ENCODE assay signal across 24 mouse cellular contexts in the genomic region with DNA sequence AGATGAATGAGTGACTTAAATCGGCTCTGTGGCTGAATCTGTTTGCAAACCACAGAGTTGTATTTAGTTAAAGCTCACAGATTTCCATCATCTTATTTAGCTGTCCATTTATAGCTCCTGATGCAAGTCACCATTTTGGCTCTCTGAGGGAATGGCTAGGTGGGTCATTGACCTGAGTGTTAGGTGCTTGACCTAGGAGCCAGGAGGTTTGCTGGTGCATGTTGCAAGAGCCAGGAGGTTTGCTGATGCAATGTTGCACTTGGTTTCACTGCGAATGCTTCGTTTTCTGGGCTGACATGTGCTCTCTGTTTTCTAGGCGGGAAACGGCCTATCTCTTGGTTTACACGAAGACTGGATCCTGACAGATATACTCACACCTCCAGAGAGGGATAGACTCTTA. TPM values are rescaled to one million over a fixed set of nuclear protein-coding genes. Genes with fewer than 3 reads are reported as not detected.
A peak's percentile ranks its signal among the peaks of the same experiment; 100 is the strongest.
DNase-seq lines count a peak whose midpoint lies in the region; ATAC-seq and TF ChIP-seq lines count a peak whose summit lies in the region.
"Had no signal": no experiment of that assay in that cellular context is flagged by ENCODE, and none has a peak within 500 bp of the region (broad histone marks: within the 10 kb centered on the region; RNA-seq: fewer than 3 reads in every experiment).

No protein-coding gene starts in this region.

- TF ChIP-seq POLR2A in CH12.LX (IDR thresholded peaks at IDR 0.05; ENCODE audit: low read depth, low read length) (no peak), myocyte (IDR thresholded peaks at IDR 0.05; ENCODE audit: insufficient read length, low read depth) (no peak)

- DNase-seq in liver = no peak
- DNase-seq in midbrain, embryonic 11.5 days (ENCODE audit: low spot score, missing footprints) = peak; percentile 81
- DNase-seq in midbrain, embryonic 10.5 days (ENCODE audit: low spot score) = no peak
- DNase-seq in CH12.LX (ENCODE audit: extremely low read depth) = no peak
- no peak for DNase-seq in frontal cortex, postnatal 25 days (ENCODE audit: low spot score in 2 of 2)
- DNase-seq in spleen, adult 12 weeks (ENCODE audit: low spot score) = no peak
- DNase-seq: adrenal gland, adult 8-10 months; adrenal gland, postnatal 14 days; adrenal gland, postnatal 36 days; cerebellum, adult 11-12 months; cerebellum, adult 2 months; cerebellum, adult 9-10 months; cerebellum, postnatal 10 days; cerebellum, postnatal 25 days had no signal

- no peak overlapping the region for H3K4me2 ChIP-seq in liver, embryonic 16.5 days (ENCODE audit: low read depth, low read length)
- H3K4me2 ChIP-seq in midbrain, embryonic 11.5 days = no peak overlapping the region
- no peak overlapping the region for H3K4me2 ChIP-seq in CH12.LX (ENCODE audit: insufficient read depth, low read depth, poor library complexity, severe bottlenecking)
- no peak overlapping the region for H3K4me2 ChIP-seq in myocyte (ENCODE audit: low read depth)
- H3K4me2 ChIP-seq: embryonic facial prominence, embryonic 12.5 days; forebrain, embryonic 13.5 days; forebrain, embryonic 15.5 days had no signal

- H3K9ac ChIP-seq in liver, embryonic 16.5 days (ENCODE audit: low read depth, low read length) = no peak overlapping the region
- no peak overlapping the region for H3K9ac ChIP-seq in midbrain, embryonic 11.5 days (ENCODE audit: low read length)
- no peak overlapping the region for H3K9ac ChIP-seq in CH12.LX (ENCODE audit: insufficient read depth, low read depth)
- H3K9ac ChIP-seq: embryonic facial prominence, embryonic 12.5 days; forebrain, embryonic 13.5 days; forebrain, embryonic 15.5 days had no signal

- no peak overlapping the region for H3ac ChIP-seq in myocyte (ENCODE audit: control insufficient read depth, insufficient read length)

- H3K4me1 ChIP-seq in liver, embryonic 16.5 days (ENCODE audit: control insufficient read depth, low read depth, low read length) = no peaks in the 10 kb centered on the region; the same call in none of the 2 replicates
- no peaks in the 10 kb centered on the region for H3K4me1 ChIP-seq in midbrain, embryonic 11.5 days (ENCODE audit: control insufficient read depth, insufficient read depth, low read length)
- H3K4me1 ChIP-seq in midbrain, embryonic 10.5 days = peaks cover 10% of the 10 kb centered on the region; the same call in 1 of the 2 replicates
- peaks cover 3 to 19% of the 10 kb centered on the region in 2 experiments; a peak in 1 of 4 replicates for H3K4me1 ChIP-seq in CH12.LX (ENCODE audit: control insufficient read depth in 1 of 2, insufficient read depth in 2 of 2)
- H3K4me1 ChIP-seq: embryonic facial prominence, embryonic 12.5 days; forebrain, embryonic 13.5 days had no signal

- no peaks in the 10 kb centered on the region for H3K36me3 ChIP-seq in liver, embryonic 16.5 days (ENCODE audit: control insufficient read depth, insufficient read depth)
- H3K36me3 ChIP-seq in midbrain, embryonic 11.5 days (ENCODE audit: control insufficient read depth, insufficient read depth, low read length) = no peaks in the 10 kb centered on the region
- H3K36me3 ChIP-seq in midbrain, embryonic 10.5 days = no peaks in the 10 kb centered on the region
- H3K36me3 ChIP-seq in CH12.LX (replicated peaks in 1 of 2; ENCODE audit: control insufficient read depth in 1 of 2, insufficient read depth in 1 of 2, low read length in 1 of 2) (peaks cover 0 to 30% of the 10 kb centered on the region in 2 experiments), myocyte (ENCODE audit: control insufficient read depth, insufficient read depth) (no peaks in the 10 kb centered on the region)
- H3K36me3 ChIP-seq: embryonic facial prominence, embryonic 10.5 days; embryonic facial prominence, embryonic 12.5 days; forebrain, embryonic 15.5 days had no signal

- H3K4me3 ChIP-seq in liver, embryonic 16.5 days (ENCODE audit: low read depth, low read length) = no peak overlapping the region
- no peak overlapping the region for H3K4me3 ChIP-seq in midbrain, embryonic 11.5 days (ENCODE audit: low read depth, low read length)
- H3K4me3 ChIP-seq in midbrain, embryonic 10.5 days = no peak overlapping the region
- no peak overlapping the region for H3K4me3 ChIP-seq in CH12.LX (replicated peaks in 1 of 3; ENCODE audit: low read depth in 2 of 3, low read length in 2 of 3, poor library complexity in 1 of 3)
- H3K4me3 ChIP-seq in myocyte = no peak overlapping the region
- H3K4me3 ChIP-seq: embryonic facial prominence, embryonic 10.5 days; embryonic facial prominence, embryonic 12.5 days; forebrain, embryonic 13.5 days; forebrain, embryonic 15.5 days had no signal

- H3K79me2 ChIP-seq in CH12.LX (replicated peaks; ENCODE audit: control insufficient read depth, extremely low read depth, insufficient read depth, poor library complexity, severe bottlenecking) (no peaks in the 10 kb centered on the region), myocyte (ENCODE audit: control insufficient read depth, insufficient read depth) (no peaks in the 10 kb centered on the region)

- no peak overlapping the region for H3K27ac ChIP-seq in liver, embryonic 16.5 days (ENCODE audit: low read length)
- no peak overlapping the region for H3K27ac ChIP-seq in midbrain, embryonic 11.5 days (ENCODE audit: low read depth, low read length)
- H3K27ac ChIP-seq in midbrain, embryonic 10.5 days (replicated peaks) = no peak overlapping the region
- H3K27ac ChIP-seq in CH12.LX (ENCODE audit: insufficient read depth, low read depth) = no peak overlapping the region
- H3K27ac ChIP-seq: embryonic facial prominence, embryonic 10.5 days; embryonic facial prominence, embryonic 12.5 days; forebrain, embryonic 13.5 days; forebrain, embryonic 15.5 days had no signal

- H3K9me3 ChIP-seq in liver, embryonic 16.5 days (replicated peaks; ENCODE audit: control insufficient read depth, low read length) = no peaks in the 10 kb centered on the region
- H3K9me3 ChIP-seq in midbrain, embryonic 11.5 days (ENCODE audit: control insufficient read depth, low read length) = no peaks in the 10 kb centered on the region
- H3K9me3 ChIP-seq in midbrain, embryonic 10.5 days (replicated peaks) = no peaks in the 10 kb centered on the region
- H3K9me3 ChIP-seq in CH12.LX (replicated peaks; ENCODE audit: low read length) = peaks cover 2% of the 10 kb centered on the region
- H3K9me3 ChIP-seq: embryonic facial prominence, embryonic 10.5 days; embryonic facial prominence, embryonic 12.5 days; forebrain, embryonic 13.5 days; forebrain, embryonic 15.5 days; G1E had no signal

- in situ Hi-C loops in CH12.LX (cut with MboI; ENCODE audit: low pct_ligation_motif_present, low pct_unique_long_range_greater_than_20kb, low sequenced_read_pairs) = no loop called here

- ATAC-seq in liver, embryonic 16.5 days (ENCODE audit: low read depth) = peak; percentile 49; the same call in 1 of the 2 replicates
- no peak for ATAC-seq in midbrain, embryonic 11.5 days (ENCODE audit: low FRiP score)
- ATAC-seq: activated CD4-positive, CD25-positive, alpha-beta regulatory T cell, adult 4 months; forebrain, embryonic 13.5 days; forebrain, embryonic 15.5 days; Patski had no signal

- no peaks in the 10 kb centered on the region for H3K27me3 ChIP-seq in liver, embryonic 16.5 days (ENCODE audit: control insufficient read depth, insufficient read depth, low read depth, low read length)
- no peaks in the 10 kb centered on the region for H3K27me3 ChIP-seq in midbrain, embryonic 11.5 days (ENCODE audit: control insufficient read depth, insufficient read depth, low read length)
- no peaks in the 10 kb centered on the region for H3K27me3 ChIP-seq in midbrain, embryonic 10.5 days (ENCODE audit: low read depth, poor library complexity, severe bottlenecking)
- H3K27me3 ChIP-seq in CH12.LX (replicated peaks) (peaks cover 2% of the 10 kb centered on the region), myocyte (ENCODE audit: control insufficient read depth, insufficient read depth, insufficient read length) (no peaks in the 10 kb centered on the region)
- H3K27me3 ChIP-seq: embryonic facial prominence, embryonic 12.5 days; forebrain, embryonic 13.5 days; forebrain, embryonic 15.5 days; Patski had no signal

- WGBS in liver, embryonic 16.5 days (ENCODE audit: insufficient replicate concordance) = 56% methylated on average over 6 of the region's 6 CpGs
- 85% methylated on average over 6 of the region's 6 CpGs for WGBS in midbrain, embryonic 11.5 days
- 83% methylated on average over 6 of the region's 6 CpGs for WGBS in midbrain, embryonic 10.5 days

- TF ChIP-seq EP300 in CH12.LX (IDR thresholded peaks at IDR 0.05; ENCODE audit: low read length) = no peak

- TF ChIP-seq CTCF in CH12.LX (conservative IDR thresholded peaks at IDR 0.05 in 1 of 2, IDR thresholded peaks at IDR 0.05 in 1 of 2; ENCODE audit: low read depth in 2 of 2, low read length in 2 of 2) = no peak

- TF ChIP-seq RAD21 in CH12.LX (IDR thresholded peaks at IDR 0.05; ENCODE audit: low read depth, low read length) = no peak

- dilution Hi-C loops in CH12.LX (cut with MboI; ENCODE audit: extremely low pct_ligation_motif_present, extremely low pct_unique_long_range_greater_than_20kb, low sequenced_read_pairs) = no loop called here

RNA-seq across cellular contexts. Expression of gene Usp18, which starts 24.4 kb away (rescaled TPM):
- 7.8 and 8.8 TPM in 2 replicates for polyA plus RNA-seq in liver, embryonic 16.5 days (2015; fragmentation: Nextera tagmentation; extraction: Ambion mirVana)
- 0.77 and 1.0 TPM in 2 replicates for polyA plus RNA-seq in midbrain, embryonic 11.5 days (2014; fragmentation: Nextera tagmentation; extraction: Ambion mirVana)
- polyA plus RNA-seq in midbrain, embryonic 10.5 days (2016; fragmentation: Nextera tagmentation; extraction: Ambion mirVana) = 0.38 and 0.94 TPM in 2 replicates
- total RNA-seq in CH12.LX (2012; rRNA removed) (1.3 TPM in 2 replicates), CH12.LX (2014; rRNA removed) (0.36 and 0.63 TPM in 2 replicates)
- polyA plus RNA-seq in CH12.LX (2012; ENCODE audit: insufficient read length, low read depth) (1.3 and 1.5 TPM in 2 replicates), myocyte (2012; fragmentation: generic; extraction: Trizol) (0.07 TPM)

RNA-seq across cellular contexts. Expression of gene Slc6a13, which starts 29.9 kb away (rescaled TPM):
- 40.1 and 43.3 TPM in 2 replicates for polyA plus RNA-seq in liver, embryonic 16.5 days (2015; fragmentation: Nextera tagmentation; extraction: Ambion mirVana)
- 3.2 and 3.4 TPM in 2 replicates for polyA plus RNA-seq in midbrain, embryonic 11.5 days (2014; fragmentation: Nextera tagmentation; extraction: Ambion mirVana)
- 1.4 and 2.4 TPM in 2 replicates for polyA plus RNA-seq in midbrain, embryonic 10.5 days (2016; fragmentation: Nextera tagmentation; extraction: Ambion mirVana)
- total RNA-seq in CH12.LX (2012; rRNA removed) (9.6 and 12.3 TPM in 2 replicates), CH12.LX (2014; rRNA removed) (12.7 and 15.4 TPM in 2 replicates)
- polyA plus RNA-seq in CH12.LX (2012; ENCODE audit: insufficient read length, low read depth) (17.4 and 21.5 TPM in 2 replicates), myocyte (2012; fragmentation: generic; extraction: Trizol) (0.01 TPM)
- polyA plus RNA-seq: C2C12, Patski had no signal

RNA-seq across cellular contexts. Expression of gene Tuba8, which starts 59.7 kb away (rescaled TPM):
- 5.3 and 6.2 TPM in 2 replicates for polyA plus RNA-seq in liver, embryonic 16.5 days (2015; fragmentation: Nextera tagmentation; extraction: Ambion mirVana)
- 0.25 and 0.51 TPM in 2 replicates for polyA plus RNA-seq in midbrain, embryonic 11.5 days (2014; fragmentation: Nextera tagmentation; extraction: Ambion mirVana)
- 0.22 and 0.36 TPM in 2 replicates for polyA plus RNA-seq in midbrain, embryonic 10.5 days (2016; fragmentation: Nextera tagmentation; extraction: Ambion mirVana)
- total RNA-seq in CH12.LX (2012; rRNA removed) (not detected in 2 replicates), CH12.LX (2014; rRNA removed) (not detected in 2 replicates)
- polyA plus RNA-seq in CH12.LX (2012; ENCODE audit: insufficient read length, low read depth) (not detected in 2 replicates), myocyte (2012; fragmentation: generic; extraction: Trizol) (not detected)
- polyA plus RNA-seq: forebrain, embryonic 13.5 days had no signal
